Mouse (Mus musculus) heart, embryonic 13.5 days (tissue): Measurements from ENCODE around the gene Ube4b. TPM values are rescaled to one million over a fixed set of nuclear protein-coding genes. Genes with fewer than 3 reads are reported as not detected.

ENCODE experiments used
- ATAC-seq: fragments of 200-750 bp; cut with Nextera tagmentation; 2 replicates; pipeline ENCODE4 v1.8.0; 2017; ENCODE audit warnings: moderate TSS enrichment; ENCODE audit not compliant: insufficient number of reproducible peaks, low FRiP score, low TSS enrichment; ENCODE audit errors: extremely low read depth
- H3K27ac ChIP-seq: fragments of 300-500 bp; sonication (generic); replicated peaks from 2 replicates; pipeline ENCODE4 v1.5.1; 2015; ENCODE audit warnings: moderate library complexity, mild to moderate bottlenecking, inconsistent platforms
- H3K27me3 ChIP-seq: fragments of 300-500 bp; sonication (generic); replicated peaks from 2 replicates; pipeline ENCODE4 v1.6.1; 2015; ENCODE audit warnings: mild to moderate bottlenecking, inconsistent platforms
- H3K36me3 ChIP-seq: fragments of 300-500 bp; sonication (generic); 2 replicates; pipeline ENCODE4 v1.6.1; 2015; ENCODE audit warnings: mild to moderate bottlenecking, inconsistent platforms
- H3K4me1 ChIP-seq: fragments of 300-500 bp; sonication (generic); 2 replicates; pipeline ENCODE4 v1.6.1; 2015; ENCODE audit warnings: inconsistent platforms
- H3K4me2 ChIP-seq: fragments of 300-500 bp; sonication (generic); 2 replicates; pipeline ENCODE4 v1.6.1; 2015; ENCODE audit warnings: inconsistent platforms, mild to moderate bottlenecking, moderate library complexity
- H3K4me3 ChIP-seq: fragments of 300-500 bp; sonication (generic); 2 replicates; pipeline ENCODE4 v1.5.1; 2015; ENCODE audit warnings: moderate library complexity, mild to moderate bottlenecking, inconsistent platforms
- H3K9ac ChIP-seq: fragments of 300-500 bp; sonication (generic); 2 replicates; pipeline ENCODE4 v1.6.1; 2015; ENCODE audit warnings: inconsistent platforms, mild to moderate bottlenecking, moderate library complexity
- H3K9me3 ChIP-seq: fragments of 300-500 bp; sonication (generic); 2 replicates; pipeline ENCODE4 v1.6.1; 2016; ENCODE audit warnings: inconsistent platforms
- WGBS: fragments of 180-500 bp; shearing (Covaris S2); methylation state at CpG from one replicate; pipeline ENCODE4 v1.1.7; 2015; ENCODE audit warnings: mixed read lengths; 5-methylcytosine and 5-hydroxymethylcytosine counted together
- polyA plus RNA-seq: library from polyadenylated mRNA; unstranded; fragments of >200 nt; fragmentation: Nextera tagmentation; extraction: Ambion mirVana; gene quantifications from 2 replicates; pipeline ENCODE4 v1.2.1, GENCODE M21; 2015

Gene Ube4b
- polyA plus RNA-seq, 1 experiment from 2014 or later, result 32.3 TPM

GRCm38 (mm10) chr4:149429592-149429991, 3.0 kb upstream of the Ube4b start:
- Histone ChIP-seq H3K36me3 (no peaks in the 10 kb centered on the region), H3K4me3 (no peak overlapping the region), H3K4me2 (no peak overlapping the region), H3K9ac (no peak overlapping the region), H3K4me1 (peaks cover 7% of the 10 kb centered on the region; the same call in 1 of the 2 replicates), H3K27ac (no peak overlapping the region), H3K9me3 (no peaks in the 10 kb centered on the region), H3K27me3 (no peaks in the 10 kb centered on the region)
- ATAC-seq, result no peak
- WGBS, result 75% methylated on average over 5 of the region's 5 CpGs

GRCm38 (mm10) chr4:149425801-149426292, 702 bp downstream of the Ube4b start:
- WGBS, result under 1% methylated on average over 35 of the region's 35 CpGs
- H3K4me1 ChIP-seq, result peaks cover 34% of the 10 kb centered on the region
- H3K9ac ChIP-seq, result peak overlapping the region; percentile 98
- peak overlapping the region; percentile 91 for H3K4me2 ChIP-seq
- peaks cover 4% of the 10 kb centered on the region; the same call in 1 of the 2 replicates for H3K36me3 ChIP-seq
- H3K27ac ChIP-seq, result peak overlapping the region; percentile 99
- H3K4me3 ChIP-seq, result peak overlapping the region; percentile 94
- ATAC-seq, result peak; percentile 64
- no peaks in the 10 kb centered on the region for H3K27me3 ChIP-seq
- H3K9me3 ChIP-seq, result no peaks in the 10 kb centered on the region

- ATAC-seq, result no peak
- H3K36me3 ChIP-seq, result peaks cover 4% of the 10 kb centered on the region; the same call in 1 of the 2 replicates
- 2% methylated on average over 9 of the region's 9 CpGs for WGBS
- H3K27ac ChIP-seq, result peak overlapping the region; percentile 99
- no peaks in the 10 kb centered on the region for H3K27me3 ChIP-seq
- peak overlapping the region; percentile 98 for H3K9ac ChIP-seq
- H3K4me3 ChIP-seq, result peak overlapping the region; percentile 94
- peaks cover 43% of the 10 kb centered on the region for H3K4me1 ChIP-seq
- peak overlapping the region; percentile 91 for H3K4me2 ChIP-seq
- H3K9me3 ChIP-seq, result no peaks in the 10 kb centered on the region
Observed at GRCm38 (mm10) chr4:149424755-149425154, 1.8 kb downstream of the Ube4b start.

- H3K36me3 ChIP-seq, result peaks cover 13% of the 10 kb centered on the region
- peaks cover 79% of the 10 kb centered on the region for H3K4me1 ChIP-seq
- no peaks in the 10 kb centered on the region for H3K27me3 ChIP-seq
- no peak for ATAC-seq
- H3K9me3 ChIP-seq, result no peaks in the 10 kb centered on the region
- no peak overlapping the region for H3K4me2 ChIP-seq
- H3K27ac ChIP-seq, result peak overlapping the region; percentile 9; the same call in 1 of the 2 replicates
- no peak overlapping the region for H3K4me3 ChIP-seq
- WGBS, result 76% methylated on average over 5 of the region's 5 CpGs
- H3K9ac ChIP-seq, result no peak overlapping the region; the same call in 1 of the 2 replicates
Observed at GRCm38 (mm10) chr4:149417854-149418365, 8.6 kb downstream of the Ube4b start.

GRCm38 (mm10) chr4:149416986-149417385, 9.6 kb downstream of the Ube4b start:
- Histone ChIP-seq H3K27ac (0 out of 2 replicates have a peak overlapping the region, but pooled peaks have one; percentile 57), H3K4me1 (peaks cover 75% of the 10 kb centered on the region)
- WGBS, result 74% methylated on average over 2 of the region's 2 CpGs

GRCm38 (mm10) chr4:149416417-149416816, 10.1 kb downstream of the Ube4b start:
- Histone ChIP-seq H3K4me3 (no peak overlapping the region), H3K27me3 (no peaks in the 10 kb centered on the region), H3K9me3 (no peaks in the 10 kb centered on the region), H3K4me1 (peaks cover 69% of the 10 kb centered on the region), H3K27ac (peak overlapping the region; percentile 57), H3K36me3 (peaks cover 23% of the 10 kb centered on the region), H3K9ac (peak overlapping the region; percentile 33; the same call in 1 of the 2 replicates), H3K4me2 (0 out of 2 replicates have a peak overlapping the region, but pooled peaks have one; percentile 5)
- 62% methylated on average over 10 of the region's 10 CpGs for WGBS
- ATAC-seq, result no peak

More at GRCm38 (mm10) chr4:149416986-149417385, 9.6 kb downstream of the Ube4b start:
- Histone ChIP-seq H3K4me3 (no peak overlapping the region), H3K36me3 (peaks cover 21% of the 10 kb centered on the region), H3K4me2 (no peak overlapping the region), H3K9me3 (no peaks in the 10 kb centered on the region), H3K9ac (no peak overlapping the region), H3K27me3 (no peaks in the 10 kb centered on the region)
- ATAC-seq, result no peak

- Histone ChIP-seq H3K4me1 (peaks cover 62% of the 10 kb centered on the region), H3K36me3 (peaks cover 27% of the 10 kb centered on the region), H3K9ac (peak overlapping the region; percentile 33; the same call in 1 of the 2 replicates), H3K4me3 (no peak overlapping the region), H3K27me3 (no peaks in the 10 kb centered on the region), H3K4me2 (0 out of 2 replicates have a peak overlapping the region, but pooled peaks have one; percentile 5), H3K27ac (peak overlapping the region; percentile 57), H3K9me3 (no peaks in the 10 kb centered on the region)
- WGBS, result 45% methylated on average over 13 of the region's 13 CpGs
- no peak for ATAC-seq
Observed at GRCm38 (mm10) chr4:149415651-149416169, 10.8 kb downstream of the Ube4b start.

GRCm38 (mm10) chr4:149414259-149414658, 12.3 kb downstream of the Ube4b start:
- Histone ChIP-seq H3K9me3 (no peaks in the 10 kb centered on the region), H3K27ac (no peak overlapping the region), H3K4me1 (peaks cover 49% of the 10 kb centered on the region), H3K4me2 (no peak overlapping the region), H3K4me3 (no peak overlapping the region), H3K27me3 (no peaks in the 10 kb centered on the region), H3K9ac (no peak overlapping the region), H3K36me3 (peaks cover 33% of the 10 kb centered on the region)
- 90% methylated on average over 3 of the region's 3 CpGs for WGBS
- no peak for ATAC-seq

- Histone ChIP-seq H3K4me3 (no peak overlapping the region), H3K4me2 (no peak overlapping the region), H3K9me3 (no peaks in the 10 kb centered on the region), H3K27me3 (no peaks in the 10 kb centered on the region), H3K4me1 (peaks cover 42% of the 10 kb centered on the region), H3K27ac (no peak overlapping the region), H3K36me3 (peaks cover 44% of the 10 kb centered on the region), H3K9ac (no peak overlapping the region)
- ATAC-seq, result no peak
- 83% methylated on average over 4 of the region's 4 CpGs for WGBS
Observed at GRCm38 (mm10) chr4:149409759-149410158, 16.8 kb downstream of the Ube4b start.

- Histone ChIP-seq H3K4me2 (no peak overlapping the region), H3K27me3 (no peaks in the 10 kb centered on the region), H3K9ac (no peak overlapping the region; the same call in 1 of the 2 replicates), H3K27ac (no peak overlapping the region), H3K4me1 (peaks cover 48% of the 10 kb centered on the region), H3K4me3 (no peak overlapping the region), H3K36me3 (peaks cover 44% of the 10 kb centered on the region), H3K9me3 (no peaks in the 10 kb centered on the region)
- whole genome bisulfite sequencing, result 76% methylated on average over 6 of the region's 6 CpGs
- ATAC-seq, result no peak
Observed at GRCm38 (mm10) chr4:149408331-149408730, 18.2 kb downstream of the Ube4b start.

GRCm38 (mm10) chr4:149407461-149407860, 19.1 kb downstream of the Ube4b start:
- Histone ChIP-seq H3K4me2 (no peak overlapping the region), H3K9me3 (no peaks in the 10 kb centered on the region), H3K4me3 (no peak overlapping the region), H3K36me3 (peaks cover 36% of the 10 kb centered on the region), H3K27ac (no peak overlapping the region), H3K27me3 (no peaks in the 10 kb centered on the region), H3K4me1 (peaks cover 57% of the 10 kb centered on the region), H3K9ac (no peak overlapping the region)
- 82% methylated on average over 5 of the region's 5 CpGs for WGBS
- ATAC-seq, result no peak
